Mouse (Mus musculus) forebrain, embryonic 15.5 days (tissue): ENCODE data around the gene Efhc1. TPM values are rescaled to one million over a fixed set of nuclear protein-coding genes. Genes with fewer than 3 reads are reported as not detected.
A peak's percentile ranks its signal among the peaks of the same experiment; 100 is the strongest.
"Not testable (repeated sequence)": the region's sequence is repeated elsewhere in the genome, so short reads cannot be mapped to it uniquely, and the experiment has no call there.

Experiments used
- ATAC-seq: fragments of 200-750 bp; cut with Nextera tagmentation; replicated peaks from 2 replicates; pipeline ENCODE4 v1.8.0; 2017; ENCODE audit warnings: mild to moderate bottlenecking, moderate TSS enrichment, moderate library complexity
- H3K27ac ChIP-seq: fragments of 300-500 bp; sonication (generic); replicated peaks from 2 replicates; pipeline ENCODE4 v1.5.1; 2015; ENCODE audit warnings: mild to moderate bottlenecking, inconsistent platforms
- H3K27me3 ChIP-seq: fragments of 300-500 bp; sonication (generic); 2 replicates; pipeline ENCODE4 v1.6.1; 2015; ENCODE audit warnings: inconsistent platforms
- H3K36me3 ChIP-seq: fragments of 300-500 bp; sonication (generic); 2 replicates; pipeline ENCODE4 v1.6.1; 2015; ENCODE audit warnings: mild to moderate bottlenecking, inconsistent platforms
- H3K4me1 ChIP-seq: fragments of 300-500 bp; sonication (generic); 2 replicates; pipeline ENCODE4 v1.6.1; 2015; ENCODE audit warnings: inconsistent platforms
- H3K4me2 ChIP-seq: fragments of 300-500 bp; sonication (generic); replicated peaks from 2 replicates; pipeline ENCODE4 v1.6.1; 2015; ENCODE audit warnings: mild to moderate bottlenecking, inconsistent platforms
- H3K4me3 ChIP-seq: fragments of 300-500 bp; sonication (generic); 2 replicates; pipeline ENCODE4 v1.5.1; 2015; ENCODE audit warnings: mild to moderate bottlenecking, inconsistent platforms
- H3K9ac ChIP-seq: fragments of 300-500 bp; sonication (generic); replicated peaks from 2 replicates; pipeline ENCODE4 v1.6.1; 2015; ENCODE audit warnings: mild to moderate bottlenecking, inconsistent platforms
- H3K9me3 ChIP-seq: fragments of 300-500 bp; sonication (generic); 2 replicates; pipeline ENCODE4 v1.6.1; 2016; ENCODE audit warnings: inconsistent platforms
- WGBS: fragments of 180-500 bp; shearing (Covaris S2); methylation state at CpG from one replicate; pipeline ENCODE4 v1.1.7; 2015; ENCODE audit warnings: mixed read lengths; 5-methylcytosine and 5-hydroxymethylcytosine counted together
- polyA plus RNA-seq: library from polyadenylated mRNA; unstranded; fragments of >200 nt; fragmentation: Nextera tagmentation; extraction: Ambion mirVana; gene quantifications from 2 replicates; pipeline ENCODE4 v1.2.1, GENCODE M21; 2015

Gene Efhc1
- polyA plus RNA-seq, 1 experiment from 2014 or later, result 2.0 TPM

DNA sequence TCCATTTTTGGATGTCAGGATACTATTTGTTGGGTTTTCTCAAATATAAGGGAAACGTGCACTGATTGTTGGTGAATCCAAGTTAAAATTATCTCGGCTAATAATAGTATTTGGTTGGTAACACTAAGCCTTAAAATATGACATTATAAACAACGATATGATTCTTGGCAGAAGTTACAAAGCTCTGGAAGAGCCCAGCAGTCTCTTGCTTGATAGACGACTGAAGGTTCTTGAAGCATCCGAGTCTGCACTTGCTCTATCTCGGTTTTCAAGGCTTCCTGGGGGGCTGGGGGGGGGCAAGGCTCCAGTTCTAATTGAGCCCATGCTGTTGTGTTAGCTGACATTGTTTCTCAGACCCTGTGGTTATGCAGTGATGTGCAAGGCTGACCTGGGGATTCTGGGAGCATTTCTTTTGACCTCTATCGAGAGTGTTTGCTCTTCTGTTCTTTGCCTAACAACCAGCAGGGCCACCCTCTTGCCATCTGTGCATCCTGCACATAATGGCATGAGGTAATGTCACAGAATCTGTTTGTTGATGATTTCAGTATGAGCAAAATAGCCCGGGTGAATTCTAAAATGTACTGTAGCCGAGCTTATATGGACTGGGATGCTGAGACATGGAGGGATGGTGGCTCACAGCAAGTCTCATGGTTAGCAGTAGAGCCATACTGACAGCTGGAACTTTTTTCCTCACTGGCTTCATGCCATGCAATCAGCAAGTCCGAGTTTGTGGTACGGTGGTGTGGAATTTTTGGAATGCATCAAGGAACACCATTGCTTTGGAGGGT lies 28.6 kb upstream of the Efhc1 start:
- H3K9ac ChIP-seq, result no peak overlapping the region
- H3K4me1 ChIP-seq, result peaks cover 12% of the 10 kb centered on the region
- no peak overlapping the region for H3K4me3 ChIP-seq
- no peaks in the 10 kb centered on the region for H3K9me3 ChIP-seq
- H3K36me3 ChIP-seq, result no peaks in the 10 kb centered on the region
- 41% methylated on average over 11 of the region's 11 CpGs for WGBS
- H3K27ac ChIP-seq, result peak overlapping the region; percentile 25; the same call in 1 of the 2 replicates
- ATAC-seq, result peak; percentile 62
- no peak overlapping the region for H3K4me2 ChIP-seq
- H3K27me3 ChIP-seq, result no peaks in the 10 kb centered on the region

DNA sequence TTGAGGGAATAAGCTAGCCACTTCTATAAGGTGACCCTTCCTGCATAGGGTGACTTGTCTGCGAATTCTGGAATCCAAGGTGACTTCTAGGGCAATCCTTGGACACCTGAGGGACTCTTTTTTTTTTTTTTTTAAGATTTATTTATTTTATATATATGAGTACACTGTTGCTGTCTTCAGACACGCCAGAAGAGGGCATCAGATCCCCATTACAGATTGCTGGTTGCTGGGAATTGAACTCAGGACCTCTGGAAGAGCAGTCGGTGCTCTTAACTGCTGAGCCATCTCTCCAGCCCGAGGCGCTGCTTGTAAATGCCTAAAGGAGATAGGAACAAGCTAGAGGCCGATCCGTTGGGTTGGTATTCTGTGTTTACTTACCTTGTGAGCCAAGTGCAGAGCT lies 26.1 kb upstream of the Efhc1 start:
- H3K4me1 ChIP-seq, result peaks cover 12% of the 10 kb centered on the region
- not testable (repeated sequence) for H3K9ac ChIP-seq, H3K27me3 ChIP-seq, H3K4me3 ChIP-seq, H3K27ac ChIP-seq, H3K9me3 ChIP-seq, ATAC-seq, H3K36me3 ChIP-seq, H3K4me2 ChIP-seq
- WGBS, result 83% methylated on average over 7 of the region's 7 CpGs

GRCm38 (mm10) chr1:20925926-20926325 lies 25.5 kb upstream of the Efhc1 start:
- no peaks in the 10 kb centered on the region for H3K27me3 ChIP-seq
- no peaks in the 10 kb centered on the region for H3K9me3 ChIP-seq
- 95% methylated on average over 4 of the region's 4 CpGs for WGBS
- no peak overlapping the region for H3K9ac ChIP-seq
- H3K4me3 ChIP-seq, result no peak overlapping the region
- ATAC-seq, result no peak
- no peaks in the 10 kb centered on the region for H3K36me3 ChIP-seq
- no peak overlapping the region for H3K4me2 ChIP-seq
- no peak overlapping the region for H3K27ac ChIP-seq
- peaks cover 12% of the 10 kb centered on the region for H3K4me1 ChIP-seq

DNA sequence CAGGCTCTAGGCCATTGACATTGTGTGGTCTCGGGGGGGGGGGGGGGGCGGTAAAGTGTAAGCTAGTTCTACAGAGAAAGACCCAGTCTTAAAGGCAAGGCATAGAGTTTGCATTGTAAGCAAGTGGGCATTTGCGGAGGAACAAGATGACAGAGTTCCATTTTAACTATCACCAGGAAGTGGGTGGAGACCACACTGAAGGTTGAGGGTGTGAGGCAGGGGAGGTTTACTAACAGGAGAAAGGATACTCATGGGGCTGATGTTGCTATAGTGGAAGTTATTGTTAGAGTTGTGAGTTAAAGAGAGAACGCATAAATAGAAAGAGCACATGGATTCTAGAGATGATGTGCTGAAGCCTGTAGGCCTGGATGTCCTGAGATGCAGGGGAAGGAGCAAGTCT lies 25.1 kb upstream of the Efhc1 start:
- no peak for ATAC-seq
- 86% methylated on average over 4 of the region's 4 CpGs for WGBS

DNA sequence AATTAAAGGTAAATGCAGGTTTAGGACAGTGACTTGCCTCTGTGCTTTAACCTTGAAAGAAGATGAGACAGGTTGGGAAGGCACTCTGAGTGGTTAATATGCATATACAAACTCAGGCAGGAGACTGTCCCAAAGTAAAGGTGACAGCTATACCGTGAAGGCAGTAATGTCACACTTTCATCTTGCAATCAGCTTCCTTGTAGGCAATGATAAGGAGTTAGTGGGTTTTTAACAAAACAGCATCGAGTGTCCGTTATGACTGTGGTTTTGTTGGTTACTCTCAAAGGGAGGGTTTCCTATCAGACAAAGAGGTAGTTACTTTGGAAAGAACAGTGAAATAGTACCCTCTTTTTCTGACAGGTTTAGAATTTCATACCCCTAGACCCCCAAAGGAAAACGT lies 22.9 kb upstream of the Efhc1 start:
- Histone ChIP-seq H3K9me3 (no peaks in the 10 kb centered on the region), H3K9ac (no peak overlapping the region), H3K4me2 (no peak overlapping the region), H3K27ac (no peak overlapping the region), H3K4me1 (peaks cover 2% of the 10 kb centered on the region; the same call in 1 of the 2 replicates), H3K27me3 (no peaks in the 10 kb centered on the region), H3K4me3 (no peak overlapping the region), H3K36me3 (no peaks in the 10 kb centered on the region)
- ATAC-seq, result no peak
- 80% methylated on average over 4 of the region's 4 CpGs for WGBS

More for the DNA sequence above, 25.1 kb upstream of the Efhc1 start:
- Histone ChIP-seq H3K4me2 (no peak overlapping the region), H3K4me1 (peaks cover 12% of the 10 kb centered on the region), H3K9ac (no peak overlapping the region), H3K9me3 (no peaks in the 10 kb centered on the region), H3K27me3 (no peaks in the 10 kb centered on the region), H3K36me3 (no peaks in the 10 kb centered on the region), H3K4me3 (no peak overlapping the region), H3K27ac (no peak overlapping the region)

GRCm38 (mm10) chr1:20933457-20933856 lies 18.0 kb upstream of the Efhc1 start:
- no peak overlapping the region for H3K27ac ChIP-seq
- 0 out of 2 replicates have a peak, but pooled peaks cover 9% of the 10 kb centered on the region for H3K36me3 ChIP-seq
- no peak overlapping the region for H3K4me3 ChIP-seq
- no peaks in the 10 kb centered on the region for H3K4me1 ChIP-seq
- ATAC-seq, result peak; percentile 80
- H3K27me3 ChIP-seq, result no peaks in the 10 kb centered on the region
- no peaks in the 10 kb centered on the region for H3K9me3 ChIP-seq
- 27% methylated on average over 7 of the region's 7 CpGs for WGBS
- no peak overlapping the region for H3K4me2 ChIP-seq
- H3K9ac ChIP-seq, result no peak overlapping the region

- Histone ChIP-seq H3K9me3 (no peaks in the 10 kb centered on the region), H3K4me3 (no peak overlapping the region), H3K36me3 (0 out of 2 replicates have a peak, but pooled peaks cover 9% of the 10 kb centered on the region), H3K4me2 (no peak overlapping the region), H3K9ac (no peak overlapping the region), H3K27ac (no peak overlapping the region), H3K27me3 (no peaks in the 10 kb centered on the region), H3K4me1 (no peaks in the 10 kb centered on the region)
- peak; percentile 37; the same call in 1 of the 2 replicates for ATAC-seq
- 72% methylated on average over 22 of the region's 22 CpGs for WGBS
Measured at GRCm38 (mm10) chr1:20935106-20935505, 16.3 kb upstream of the Efhc1 start.

- H3K9ac ChIP-seq, result no peak overlapping the region
- 0 out of 2 replicates have a peak, but pooled peaks cover 9% of the 10 kb centered on the region for H3K36me3 ChIP-seq
- no peak overlapping the region for H3K27ac ChIP-seq
- no peaks in the 10 kb centered on the region for H3K9me3 ChIP-seq
- H3K4me2 ChIP-seq, result no peak overlapping the region
- H3K27me3 ChIP-seq, result no peaks in the 10 kb centered on the region
- peak; percentile 42; the same call in 1 of the 2 replicates for ATAC-seq
- no peaks in the 10 kb centered on the region for H3K4me1 ChIP-seq
- WGBS, result 22% methylated on average over 3 of the region's 3 CpGs
- H3K4me3 ChIP-seq, result no peak overlapping the region
Measured at GRCm38 (mm10) chr1:20939046-20939445, 12.4 kb upstream of the Efhc1 start.

DNA sequence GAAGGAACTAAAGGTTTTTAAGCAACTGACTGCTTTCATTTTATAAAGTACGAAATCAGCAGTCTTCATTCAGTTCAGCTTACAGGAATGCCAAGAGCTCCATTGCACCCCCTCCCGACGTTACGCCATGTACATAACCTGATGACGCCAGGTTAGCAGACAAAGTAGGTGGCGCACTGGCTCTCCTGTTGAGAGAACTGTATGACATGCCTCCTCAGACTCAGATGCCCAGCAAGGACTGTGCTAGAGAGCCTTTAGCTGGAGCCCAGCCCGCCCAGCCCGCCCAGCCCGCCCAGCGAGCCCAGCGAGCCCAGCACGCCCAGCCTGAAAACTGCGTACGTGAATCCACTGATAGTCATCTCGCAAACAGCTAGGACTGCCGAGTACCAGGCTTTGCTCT lies 11.3 kb upstream of the Efhc1 start:
- H3K9me3 ChIP-seq, result no peaks in the 10 kb centered on the region
- 72% methylated on average over 16 of the region's 16 CpGs for WGBS
- no peak overlapping the region for H3K4me2 ChIP-seq
- 0 out of 2 replicates have a peak, but pooled peaks cover 2% of the 10 kb centered on the region for H3K36me3 ChIP-seq
- H3K27me3 ChIP-seq, result no peaks in the 10 kb centered on the region
- ATAC-seq, result peak; percentile 51; the same call in 1 of the 2 replicates
- no peak overlapping the region for H3K4me3 ChIP-seq
- H3K9ac ChIP-seq, result no peak overlapping the region
- no peak overlapping the region for H3K27ac ChIP-seq
- no peaks in the 10 kb centered on the region for H3K4me1 ChIP-seq

DNA sequence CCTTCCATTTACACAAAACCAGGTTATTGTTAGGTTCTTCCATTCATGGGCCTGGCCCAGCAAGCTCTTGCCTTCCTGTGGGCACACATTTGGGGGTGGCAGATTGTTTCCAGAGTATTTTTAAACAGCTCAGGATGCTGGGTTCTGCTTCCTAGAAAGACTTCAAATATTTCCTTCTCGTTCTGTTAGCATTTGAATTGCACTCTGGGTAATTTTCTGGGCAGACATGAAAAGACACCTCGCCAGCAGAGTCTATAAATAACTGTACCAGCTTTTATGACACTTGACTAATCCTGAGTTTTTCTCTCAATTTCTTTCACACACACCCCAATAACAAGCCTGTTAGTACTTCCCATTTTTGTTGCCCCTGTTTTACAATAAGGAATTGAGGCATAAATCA lies 10.1 kb upstream of the Efhc1 start:
- 0 out of 2 replicates have a peak, but pooled peaks have one; percentile 24 for ATAC-seq
- Histone ChIP-seq H3K9ac (no peak overlapping the region), H3K27me3 (no peaks in the 10 kb centered on the region), H3K9me3 (no peaks in the 10 kb centered on the region), H3K4me3 (no peak overlapping the region), H3K4me1 (no peaks in the 10 kb centered on the region), H3K36me3 (0 out of 2 replicates have a peak, but pooled peaks cover 2% of the 10 kb centered on the region), H3K27ac (no peak overlapping the region; the same call in 1 of the 2 replicates), H3K4me2 (no peak overlapping the region)
- 42% methylated on average over 2 of the region's 2 CpGs for WGBS

DNA sequence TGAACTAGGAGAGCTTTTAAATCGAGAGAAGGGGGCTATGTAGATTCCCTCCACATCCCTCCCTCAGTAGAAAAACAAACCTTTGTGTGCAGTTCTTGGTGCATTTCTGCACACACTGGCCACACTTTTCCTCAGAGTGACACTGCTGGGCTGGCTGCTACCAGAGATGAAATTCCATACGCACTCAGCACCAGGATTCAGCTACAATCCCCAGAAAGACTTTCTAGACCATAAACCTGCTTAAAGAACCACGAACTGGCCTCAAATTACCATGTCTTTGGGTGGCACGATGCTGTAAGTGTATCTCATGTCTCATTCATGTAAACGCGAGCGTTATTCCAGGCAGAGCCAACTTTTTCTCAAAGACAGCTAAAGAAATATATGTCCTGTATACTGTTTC lies 9.6 kb upstream of the Efhc1 start:
- Histone ChIP-seq H3K9me3 (no peaks in the 10 kb centered on the region), H3K4me2 (no peak overlapping the region), H3K36me3 (no peaks in the 10 kb centered on the region), H3K4me1 (no peaks in the 10 kb centered on the region), H3K27ac (no peak overlapping the region; the same call in 1 of the 2 replicates), H3K4me3 (no peak overlapping the region), H3K27me3 (no peaks in the 10 kb centered on the region), H3K9ac (no peak overlapping the region)
- whole genome bisulfite sequencing, result 82% methylated on average over 7 of the region's 7 CpGs
- no peak for ATAC-seq

DNA sequence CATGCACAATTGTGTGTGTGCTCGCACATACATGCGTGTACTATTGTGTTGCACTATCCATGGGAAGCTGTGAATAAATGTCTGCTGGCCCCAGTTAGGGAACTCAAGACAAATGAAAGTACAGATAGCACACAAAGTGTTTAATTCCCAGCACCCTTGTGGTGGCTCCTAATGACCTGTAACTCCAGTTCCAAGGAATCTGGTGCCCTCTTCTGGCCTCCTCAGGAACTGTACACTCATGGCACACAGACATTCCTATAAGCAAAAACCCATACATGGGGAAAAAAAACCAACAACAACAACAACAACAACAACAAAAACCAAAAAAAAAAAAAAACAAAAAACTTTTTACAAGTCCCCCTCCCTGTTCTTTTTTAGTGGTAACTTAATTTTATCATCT lies 8.4 kb upstream of the Efhc1 start:
- H3K36me3 ChIP-seq, result no peaks in the 10 kb centered on the region
- 98% methylated on average over 2 of the region's 2 CpGs for WGBS
- ATAC-seq, result no peak
- no peaks in the 10 kb centered on the region for H3K27me3 ChIP-seq
- H3K27ac ChIP-seq, result no peak overlapping the region
- no peaks in the 10 kb centered on the region for H3K9me3 ChIP-seq
- H3K4me3 ChIP-seq, result no peak overlapping the region
- H3K9ac ChIP-seq, result no peak overlapping the region
- H3K4me2 ChIP-seq, result no peak overlapping the region
- H3K4me1 ChIP-seq, result no peaks in the 10 kb centered on the region
